Mouse (Mus musculus): ENCODE measurements around the gene Dnajb6. TPM values are rescaled to one million over a fixed set of nuclear protein-coding genes. Genes with fewer than 3 reads are reported as not detected.

Dnajb6 gene
- 190 TPM for polyA plus RNA-seq (2017; shearing (Covaris generic))

DNA sequence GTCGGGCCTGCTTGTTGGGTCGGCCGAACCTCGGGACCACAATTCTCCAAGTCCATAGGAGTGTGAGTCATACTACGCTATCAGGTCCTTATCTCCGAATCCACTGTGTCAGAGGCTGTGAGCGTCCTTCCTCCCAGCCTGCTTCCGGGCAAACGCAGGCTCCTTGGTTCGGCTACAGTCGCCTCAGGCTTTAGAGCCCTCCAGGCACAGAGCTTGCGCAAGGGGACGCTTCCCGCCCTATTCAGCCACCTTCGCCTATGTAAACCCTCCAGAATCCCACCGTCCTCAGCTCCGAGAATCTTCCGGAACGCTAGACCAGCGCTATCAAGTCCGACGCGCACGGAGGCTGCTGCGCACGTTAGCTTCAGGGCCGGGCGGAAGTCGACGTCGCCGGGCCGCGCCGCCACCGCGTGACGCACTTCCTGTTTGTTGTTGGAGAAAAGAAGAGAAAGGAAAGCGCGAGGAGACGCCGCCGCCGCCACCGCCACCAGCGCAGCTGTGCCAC, at the start of gene Dnajb6, which contains the start of gene Gm5129:
Gene Dnajb6 (plus strand): TSS at position 132 of the 505 bp plus-strand sequence.
Gene Gm5129 (minus strand): TSS at position 380 of the 505 bp plus-strand sequence.

Other genes with a start within 250 kb of the Dnajb6 start
- gene Ube3c, start 166.4 kb upstream of the Dnajb6 start, polyA plus RNA-seq (2017; shearing (Covaris generic)), result 15.4 TPM
- gene Gm5129, start 248 bp downstream of the Dnajb6 start, polyA plus RNA-seq (2017; shearing (Covaris generic)), result 1.1 TPM

Measured in activated CD4-positive, CD25-positive, alpha-beta regulatory T cell, adult 9 weeks (primary cell).